Mouse (Mus musculus): Measurements from ENCODE around the gene Rpl37a. TPM values are rescaled to one million over a fixed set of nuclear protein-coding genes. Genes with fewer than 3 reads are reported as not detected.
A peak's percentile ranks its signal among the peaks of the same experiment; 100 is the strongest.

Rpl37a gene
- 100 to 1,000 TPM; 587 to 604 TPM for total RNA-seq (2021)

- intact Hi-C loops (cut with DNase I) = loop anchor here (5.0 to 10.0 kb wide), 3 partner anchors 129 to 904 kb away; partner anchors contain the start of gene Smarcal1
Measured at GRCm38 (mm10) chr1:72710753-72711653, at the start of gene Rpl37a. Gene Rpl37a, plus strand, starts transcription at chr1:72711290.

GRCm38 (mm10) chr1:72673070-72673469 is 38.0 kb upstream of the Rpl37a start:
- DNase-seq = no peak
- intact Hi-C loops (cut with DNase I) = no loop called here

More at GRCm38 (mm10) chr1:72710753-72711653, at the start of gene Rpl37a:
- DNase-seq = peak; percentile 95

GRCm38 (mm10) chr1:72696256-72696655 is 14.8 kb upstream of the Rpl37a start:
- intact Hi-C loops (cut with DNase I) = no loop called here
- DNase-seq = no peak

- intact Hi-C loops (cut with DNase I) = no loop called here
- no peak for DNase-seq
Measured at GRCm38 (mm10) chr1:72698651-72699050, 12.4 kb upstream of the Rpl37a start.

- intact Hi-C loops (cut with DNase I) = no loop called here
- no peak for DNase-seq
Measured at GRCm38 (mm10) chr1:72700479-72700878, 10.6 kb upstream of the Rpl37a start, which contains the start of gene Ankar. Gene Ankar, minus strand, starts transcription at chr1:72700579.

GRCm38 (mm10) chr1:72707525-72707924 is 3.6 kb upstream of the Rpl37a start:
- intact Hi-C loops (cut with DNase I) = no loop called here

GRCm38 (mm10) chr1:72711684-72712083 is 594 bp downstream of the Rpl37a start:
- no peak for DNase-seq
- intact Hi-C loops (cut with DNase I) = loop anchor here (5.0 to 10.0 kb wide), 3 partner anchors 129 to 903 kb away; partner anchors contain the start of gene Smarcal1

More at GRCm38 (mm10) chr1:72707525-72707924, 3.6 kb upstream of the Rpl37a start:
- DNase-seq = no peak

GRCm38 (mm10) chr1:72714547-72714946 is 3.5 kb downstream of the Rpl37a start:
- no peak for DNase-seq
- intact Hi-C loops (cut with DNase I) = loop anchor here (5.0 to 10.0 kb wide), 3 partner anchors 132 to 900 kb away; partner anchors contain the start of gene Smarcal1

GRCm38 (mm10) chr1:72715065-72715464 is 4.0 kb downstream of the Rpl37a start:
- intact Hi-C loops (cut with DNase I) = loop anchor here (5.0 to 10.0 kb wide), 3 partner anchors 408 to 900 kb away; partner anchors contain the start of gene Xrcc5
- DNase-seq = no peak

GRCm38 (mm10) chr1:72715593-72716361 is 4.7 kb downstream of the Rpl37a start:
- intact Hi-C loops (cut with DNase I) = loop anchor here (1.0 to 10.0 kb wide), 4 partner anchors 408 to 1111 kb away; partner anchors contain the start of gene Xrcc5
- DNase-seq = no peak

- intact Hi-C loops (cut with DNase I) = loop anchor here (1.0 to 10.0 kb wide), 4 partner anchors 409 to 1110 kb away; partner anchors contain the start of gene Xrcc5
- no peak for DNase-seq
Measured at GRCm38 (mm10) chr1:72716421-72716820, 5.3 kb downstream of the Rpl37a start.

- peak; percentile 69 to 83 for DNase-seq
- intact Hi-C loops (cut with DNase I) = loop anchor here (1.0 to 10.0 kb wide), 4 partner anchors 410 to 1109 kb away; partner anchors contain the start of gene Xrcc5
Measured at GRCm38 (mm10) chr1:72716926-72717325, 5.8 kb downstream of the Rpl37a start.

- intact Hi-C loops (cut with DNase I) = loop anchor here (5.0 to 10.0 kb wide), 3 partner anchors 410 to 897 kb away; partner anchors contain the start of gene Xrcc5
- no peak for DNase-seq
Measured at GRCm38 (mm10) chr1:72717540-72717939, 6.5 kb downstream of the Rpl37a start.

GRCm38 (mm10) chr1:72718846-72719245 is 7.8 kb downstream of the Rpl37a start:
- intact Hi-C loops (cut with DNase I) = loop anchor here (1.0 to 10.0 kb wide), 4 partner anchors 136 to 896 kb away; partner anchors contain the start of gene Xrcc5
- peak; percentile 42 to 54 for DNase-seq

GRCm38 (mm10) chr1:72720115-72720725 is 9.1 kb downstream of the Rpl37a start:
- intact Hi-C loops (cut with DNase I) = no loop called here
- no peak for DNase-seq

GRCm38 (mm10) chr1:72722646-72723045 is 11.6 kb downstream of the Rpl37a start:
- no peak for DNase-seq
- intact Hi-C loops (cut with DNase I) = no loop called here

GRCm38 (mm10) chr1:72724354-72724753 is 13.3 kb downstream of the Rpl37a start:
- intact Hi-C loops (cut with DNase I) = no loop called here
- no peak for DNase-seq

GRCm38 (mm10) chr1:72725941-72726340 is 14.9 kb downstream of the Rpl37a start:
- no peak for DNase-seq
- intact Hi-C loops (cut with DNase I) = no loop called here

GRCm38 (mm10) chr1:72728781-72729180 is 17.7 kb downstream of the Rpl37a start:
- intact Hi-C loops (cut with DNase I) = no loop called here
- no peak for DNase-seq

- intact Hi-C loops (cut with DNase I) = no loop called here
- no peak for DNase-seq
Measured at GRCm38 (mm10) chr1:72730126-72730525, 19.0 kb downstream of the Rpl37a start.
